Mouse (Mus musculus): ENCODE data around the gene Aox1. TPM values are rescaled to one million over a fixed set of nuclear protein-coding genes. Genes with fewer than 3 reads are reported as not detected.

Gene Aox1
- total and polyA plus RNA-seq, 3 experiments: 0.04 to 0.24 TPM; not detected in 1

- DNase-seq (ENCODE audit: low read depth, low spot score): no peak
- Histone ChIP-seq H3K4me1 (ENCODE audit: control insufficient read depth in 1 of 2, insufficient read depth in 2 of 2, low read length in 2 of 2) (no peaks in the 10 kb centered on the region), H3K27ac (ENCODE audit: control insufficient read depth, low read depth, low read length) (no peak overlapping the region)
Observed at GRCm38 (mm10) chr1:58146026-58146425, 116.3 kb downstream of the Aox1 start.

GRCm38 (mm10) chr1:58147776-58148175, 118.0 kb downstream of the Aox1 start:
- DNase-seq (ENCODE audit: low read depth, low spot score): no peak
- no peaks in the 10 kb centered on the region for H3K9me3 ChIP-seq (replicated peaks; ENCODE audit: insufficient read depth, low read length)
- TF ChIP-seq TBP (IDR thresholded peaks at IDR 0.05; ENCODE audit: low read depth, low read length): no peak
- no peak for TF ChIP-seq JUND (IDR thresholded peaks at IDR 0.05; ENCODE audit: low read depth, low read length)
- TF ChIP-seq ZKSCAN1 (IDR thresholded peaks at IDR 0.05; ENCODE audit: low read depth, low read length): no peak
- TF ChIP-seq GATA1 (IDR thresholded peaks at IDR 0.05; ENCODE audit: low read depth, low read length): no peak
- no peak for TF ChIP-seq GABPA (IDR thresholded peaks at IDR 0.05; ENCODE audit: low read depth, low read length)
- no peak for TF ChIP-seq MEF2A (IDR thresholded peaks at IDR 0.05; ENCODE audit: extremely low read depth, insufficient replicate concordance, low read depth, low read length, poor library complexity, severe bottlenecking)
- TF ChIP-seq MYB (IDR thresholded peaks at IDR 0.05; ENCODE audit: low read depth, low read length): no peak
- no peak for TF ChIP-seq HCFC1 (IDR thresholded peaks at IDR 0.05; ENCODE audit: low read depth, low read length)
- TF ChIP-seq EP300 (IDR thresholded peaks at IDR 0.05; ENCODE audit: low read depth in 1 of 2, low read length in 2 of 2): no peak
- no peak for TF ChIP-seq CTCF (IDR thresholded peaks at IDR 0.05 in 2 of 3, conservative IDR thresholded peaks at IDR 0.05 in 1 of 3; ENCODE audit: control insufficient read depth in 1 of 3, insufficient read depth in 1 of 3, low read depth in 2 of 3, low read length in 3 of 3, poor library complexity in 1 of 3, severe bottlenecking in 1 of 3)
- no peak for TF ChIP-seq RCOR1 (IDR thresholded peaks at IDR 0.05; ENCODE audit: low read depth, low read length)
- no peak for TF ChIP-seq SIN3A (IDR thresholded peaks at IDR 0.05; ENCODE audit: low read length)
- no peak for TF ChIP-seq MXI1 (IDR thresholded peaks at IDR 0.05; ENCODE audit: low read depth, low read length)
- TF ChIP-seq NRF1 (IDR thresholded peaks at IDR 0.05; ENCODE audit: insufficient read depth, low read depth, low read length, poor library complexity, severe bottlenecking): no peak
- no peak for TF ChIP-seq NELFE (IDR thresholded peaks at IDR 0.05; ENCODE audit: low read depth, low read length)
- TF ChIP-seq MAZ (IDR thresholded peaks at IDR 0.05; ENCODE audit: low read depth, low read length): no peak

More at GRCm38 (mm10) chr1:58146026-58146425, 116.3 kb downstream of the Aox1 start:
- H3K9ac ChIP-seq (ENCODE audit: control insufficient read depth, low read depth, low read length, poor library complexity, severe bottlenecking): no peak overlapping the region
- H3K27me3 ChIP-seq (ENCODE audit: control insufficient read depth in 1 of 2, insufficient read depth in 2 of 2, low read length in 2 of 2): no peaks in the 10 kb centered on the region; a peak in 1 of 4 replicates
- H3K36me3 ChIP-seq (ENCODE audit: control insufficient read depth in 1 of 2, insufficient read depth in 2 of 2, low read length in 2 of 2): no peaks in the 10 kb centered on the region
- H3K4me3 ChIP-seq (ENCODE audit: control insufficient read depth in 1 of 2, insufficient read depth in 1 of 2, low read depth in 2 of 2, low read length in 2 of 2): no peak overlapping the region
- H3K79me2 ChIP-seq (ENCODE audit: control insufficient read depth, insufficient read depth, low read length, poor library complexity): no peaks in the 10 kb centered on the region
- no peaks in the 10 kb centered on the region for H3K9me3 ChIP-seq (replicated peaks; ENCODE audit: insufficient read depth, low read length)
- no peak for TF ChIP-seq CHD1 (IDR thresholded peaks at IDR 0.05; ENCODE audit: low read depth, low read length)
- TF ChIP-seq TBP (IDR thresholded peaks at IDR 0.05; ENCODE audit: low read depth, low read length): no peak
- TF ChIP-seq KAT2A (conservative IDR thresholded peaks at IDR 0.05; ENCODE audit: low read depth, low read length): no peak
- no peak for TF ChIP-seq HCFC1 (IDR thresholded peaks at IDR 0.05; ENCODE audit: low read depth, low read length)
- no peak for TF ChIP-seq MXI1 (IDR thresholded peaks at IDR 0.05; ENCODE audit: low read depth, low read length)
- TF ChIP-seq MAFK (IDR thresholded peaks at IDR 0.05; ENCODE audit: borderline replicate concordance, low read depth, low read length): no peak

More at GRCm38 (mm10) chr1:58147776-58148175, 118.0 kb downstream of the Aox1 start:
- no peaks in the 10 kb centered on the region for H3K79me2 ChIP-seq (ENCODE audit: control insufficient read depth, insufficient read depth, low read length, poor library complexity)
- no peaks in the 10 kb centered on the region for H3K36me3 ChIP-seq (ENCODE audit: control insufficient read depth in 1 of 2, insufficient read depth in 2 of 2, low read length in 2 of 2)
- H3K27me3 ChIP-seq (ENCODE audit: control insufficient read depth in 1 of 2, insufficient read depth in 2 of 2, low read length in 2 of 2): no peaks in the 10 kb centered on the region
- no peaks in the 10 kb centered on the region for H3K4me1 ChIP-seq (ENCODE audit: control insufficient read depth in 1 of 2, insufficient read depth in 2 of 2, low read length in 2 of 2)
- no peak overlapping the region for H3K4me3 ChIP-seq (ENCODE audit: control insufficient read depth in 1 of 2, insufficient read depth in 1 of 2, low read depth in 2 of 2, low read length in 2 of 2)
- no peak overlapping the region for H3K9ac ChIP-seq (ENCODE audit: control insufficient read depth, low read depth, low read length, poor library complexity, severe bottlenecking)
- no peak overlapping the region for H3K27ac ChIP-seq (ENCODE audit: control insufficient read depth, low read depth, low read length)
